Mouse (Mus musculus): ENCODE measurements at regions not wholly inside any gene's neighbourhood (a gene's known extent, or its start where the extent isn't known, plus 50 kb on each side); places are given as distances from the start of the nearest gene placed in this dataset.

DNA sequence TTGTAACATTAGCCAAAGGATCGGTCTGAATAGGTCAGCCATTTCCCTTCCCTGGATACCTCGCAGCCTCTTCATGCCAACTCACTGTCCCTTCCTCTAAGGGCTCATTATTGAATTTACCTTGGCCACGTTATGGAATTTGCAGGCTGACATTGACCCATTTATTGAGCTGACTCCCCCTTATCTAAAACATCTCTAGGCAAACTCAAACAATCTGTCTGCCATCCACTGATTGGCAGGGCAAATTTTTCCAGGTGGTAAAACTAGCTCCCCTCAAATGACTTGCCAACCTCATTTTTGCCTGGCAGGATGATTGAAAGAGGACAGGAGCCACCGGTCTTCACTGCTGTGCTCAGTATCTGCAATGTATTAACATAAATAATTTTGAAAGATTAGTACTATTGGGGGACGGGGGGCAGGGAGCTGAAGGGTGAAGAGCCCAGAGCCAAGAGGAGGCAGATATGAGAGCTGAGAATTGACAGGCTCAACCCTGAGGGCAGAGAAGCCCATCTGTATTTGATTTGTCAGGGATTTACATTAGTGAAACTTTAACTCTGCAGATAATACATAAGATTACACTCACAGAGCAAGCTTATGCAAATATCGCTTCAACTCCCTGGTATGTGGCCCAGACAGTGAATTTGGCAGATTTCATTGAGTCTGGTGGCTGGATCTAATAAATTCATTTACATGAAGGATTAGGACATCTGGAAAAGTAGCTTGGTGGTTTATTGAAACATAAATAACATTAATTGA is 75.5 kb downstream of the Rps12 start:
- no peak for TF ChIP-seq CTCF (IDR thresholded peaks at IDR 0.05; ENCODE audit: low read depth)
- no peak for TF ChIP-seq EP300 (optimal IDR thresholded peaks at IDR 0.05)
